Mouse (Mus musculus) hindbrain, embryonic 15.5 days (tissue): Measurements from ENCODE around the gene Glb1l3. TPM values are rescaled to one million over a fixed set of nuclear protein-coding genes. Genes with fewer than 3 reads are reported as not detected.
A peak's percentile ranks its signal among the peaks of the same experiment; 100 is the strongest.
"Not testable (repeated sequence)": the region's sequence is repeated elsewhere in the genome, so short reads cannot be mapped to it uniquely, and the experiment has no call there.

ENCODE experiments used
- ATAC-seq: fragments of 200-750 bp; cut with Nextera tagmentation; 2 replicates; pipeline ENCODE4 v1.8.0; 2017; ENCODE audit warnings: low read depth, moderate number of reproducible peaks, moderate TSS enrichment; ENCODE audit not compliant: low FRiP score
- H3K27ac ChIP-seq: fragments of 300-500 bp; sonication (generic); replicated peaks from 2 replicates; pipeline ENCODE4 v1.5.1; 2015; ENCODE audit warnings: mild to moderate bottlenecking, inconsistent platforms
- H3K27me3 ChIP-seq: fragments of 300-500 bp; sonication (generic); 2 replicates; pipeline ENCODE4 v1.6.1; 2015; ENCODE audit warnings: control low read depth, inconsistent platforms
- H3K36me3 ChIP-seq: fragments of 300-500 bp; sonication (generic); 2 replicates; pipeline ENCODE4 v1.6.1; 2015; ENCODE audit warnings: control low read depth, inconsistent platforms
- H3K4me1 ChIP-seq: fragments of 300-500 bp; sonication (generic); replicated peaks from 2 replicates; pipeline ENCODE4 v1.6.1; 2015; ENCODE audit warnings: control low read depth, inconsistent platforms
- H3K4me2 ChIP-seq: fragments of 300-500 bp; sonication (generic); 2 replicates; pipeline ENCODE4 v1.6.1; 2015; ENCODE audit warnings: moderate library complexity, mild to moderate bottlenecking, inconsistent platforms
- H3K4me3 ChIP-seq: fragments of 300-500 bp; sonication (generic); 2 replicates; pipeline ENCODE4 v1.5.1; 2015; ENCODE audit warnings: mild to moderate bottlenecking, inconsistent platforms
- H3K9ac ChIP-seq: fragments of 300-500 bp; sonication (generic); 2 replicates; pipeline ENCODE4 v1.6.1; 2015; ENCODE audit warnings: inconsistent platforms
- H3K9me3 ChIP-seq: fragments of 300-500 bp; sonication (generic); 2 replicates; pipeline ENCODE4 v1.6.1; 2016; ENCODE audit warnings: control low read depth, inconsistent platforms
- WGBS: fragments of 180-500 bp; shearing (Covaris S2); methylation state at CpG from one replicate; pipeline ENCODE4 v1.1.7; 2015; 5-methylcytosine and 5-hydroxymethylcytosine counted together
- polyA plus RNA-seq: library from polyadenylated mRNA; unstranded; fragments of >200 nt; fragmentation: Nextera tagmentation; extraction: Ambion mirVana; gene quantifications from 2 replicates; pipeline ENCODE4 v1.2.1, GENCODE M21; 2015

Glb1l3 gene
- polyA plus RNA-seq: not detected in 2 replicates

GRCm38 (mm10) chr9:26860751-26861150 is at the start of gene Glb1l3:
Gene Glb1l3, minus strand, starts transcription at chr9:26860890.
- 83% methylated on average over 5 of the region's 5 CpGs for WGBS
- no peak within 1 kb of the TSS for H3K4me2 ChIP-seq
- H3K4me3 ChIP-seq: no peak within 1 kb of the TSS
- H3K27ac ChIP-seq: no peak within 1 kb of the TSS
- no peaks in the 10 kb centered on the region for H3K27me3 ChIP-seq
- no peaks in the 10 kb centered on the region for H3K9me3 ChIP-seq
- no peak within 1 kb of the TSS for H3K9ac ChIP-seq
- no peaks in the 10 kb centered on the region for H3K4me1 ChIP-seq
- H3K36me3 ChIP-seq: no peaks in the 10 kb centered on the region
- ATAC-seq: no peak

- not testable (repeated sequence) for H3K27ac ChIP-seq, H3K4me2 ChIP-seq, H3K36me3 ChIP-seq, ATAC-seq, H3K9ac ChIP-seq, H3K4me1 ChIP-seq, H3K4me3 ChIP-seq, H3K9me3 ChIP-seq, H3K27me3 ChIP-seq
- 80% methylated on average over 7 of the region's 7 CpGs for WGBS
These were observed 9.2 kb upstream of the Glb1l3 start for GRCm38 (mm10) chr9:26869856-26870255.

GRCm38 (mm10) chr9:26831089-26831488 is 29.6 kb downstream of the Glb1l3 start:
- ATAC-seq: no peak
- no peak overlapping the region for H3K9ac ChIP-seq
- no peak overlapping the region for H3K4me2 ChIP-seq
- H3K9me3 ChIP-seq: no peaks in the 10 kb centered on the region
- H3K36me3 ChIP-seq: no peaks in the 10 kb centered on the region
- H3K27ac ChIP-seq: no peak overlapping the region
- H3K4me3 ChIP-seq: no peak overlapping the region
- no peaks in the 10 kb centered on the region for H3K4me1 ChIP-seq
- WGBS: 88% methylated on average over 3 of the region's 3 CpGs
- H3K27me3 ChIP-seq: no peaks in the 10 kb centered on the region

DNA sequence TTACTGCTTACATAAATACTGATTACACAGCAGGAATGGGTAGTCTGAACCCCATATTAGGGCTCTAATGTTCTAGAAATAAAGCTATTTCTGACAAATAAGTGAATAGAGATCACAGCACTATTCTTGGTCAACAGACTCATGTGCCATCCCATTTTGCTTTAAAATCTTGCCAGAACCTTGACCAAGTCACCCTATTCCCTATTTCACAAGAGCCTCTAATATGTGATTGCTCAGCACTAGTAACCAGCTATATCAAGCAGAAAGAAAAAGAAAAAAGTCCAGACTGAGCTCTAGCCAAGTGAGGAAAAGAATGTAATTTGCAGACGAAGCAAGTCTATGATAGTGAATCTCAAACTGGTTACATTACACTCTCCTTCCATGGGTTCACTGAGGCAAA is 40.7 kb downstream of the Glb1l3 start:
- Histone ChIP-seq H3K4me1 (no peaks in the 10 kb centered on the region), H3K4me3 (no peak overlapping the region), H3K4me2 (no peak overlapping the region), H3K27me3 (no peaks in the 10 kb centered on the region), H3K27ac (no peak overlapping the region), H3K9ac (no peak overlapping the region), H3K36me3 (no peaks in the 10 kb centered on the region), H3K9me3 (no peaks in the 10 kb centered on the region)
- WGBS: 79% methylated on average over 1 of the region's 1 CpGs
- no peak for ATAC-seq

DNA sequence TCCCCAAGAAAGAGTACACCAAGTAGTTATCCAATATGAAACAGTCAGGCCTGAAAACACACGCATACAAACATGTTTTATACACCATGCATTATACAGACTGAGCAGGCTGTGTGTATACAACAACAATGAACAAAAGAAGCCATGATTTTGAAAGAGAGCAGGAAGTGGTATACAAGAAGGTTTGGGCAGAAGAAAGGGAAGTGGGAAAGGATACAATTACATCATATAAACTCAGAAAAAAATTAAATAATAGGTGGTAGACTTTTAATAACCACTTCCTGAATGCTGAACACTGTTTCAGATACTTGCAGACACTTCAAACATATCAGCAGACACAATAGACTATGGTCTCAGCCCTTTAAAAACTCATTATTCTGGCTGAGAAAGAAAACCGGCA is 52.0 kb downstream of the Glb1l3 start:
- H3K27me3 ChIP-seq: no peaks in the 10 kb centered on the region
- no peaks in the 10 kb centered on the region for H3K9me3 ChIP-seq
- H3K4me1 ChIP-seq: peaks cover 9% of the 10 kb centered on the region
- no peak overlapping the region for H3K4me2 ChIP-seq
- H3K27ac ChIP-seq: no peak overlapping the region
- no peaks in the 10 kb centered on the region for H3K36me3 ChIP-seq
- 83% methylated on average over 2 of the region's 2 CpGs for WGBS
- no peak for ATAC-seq
- H3K4me3 ChIP-seq: no peak overlapping the region
- no peak overlapping the region for H3K9ac ChIP-seq

- ATAC-seq: peak; percentile 100
- peak within 1 kb of the TSS; percentile 59 for H3K4me3 ChIP-seq
- under 1% methylated on average over 33 of the region's 33 CpGs for WGBS
- H3K9me3 ChIP-seq: no peaks in the 10 kb centered on the region
- H3K36me3 ChIP-seq: no peaks in the 10 kb centered on the region
- peaks cover 9% of the 10 kb centered on the region for H3K4me1 ChIP-seq
- peak within 1 kb of the TSS; percentile 55; the same call in 1 of the 2 replicates for H3K27ac ChIP-seq
- no peaks in the 10 kb centered on the region for H3K27me3 ChIP-seq
- peak within 1 kb of the TSS; percentile 57 for H3K9ac ChIP-seq
- H3K4me2 ChIP-seq: peak within 1 kb of the TSS; percentile 95
These were observed 54.6 kb downstream of the Glb1l3 start, which contains the start of gene Glb1l2 for GRCm38 (mm10) chr9:26805935-26806666. Gene Glb1l2, minus strand, starts transcription at chr9:26806468.

DNA sequence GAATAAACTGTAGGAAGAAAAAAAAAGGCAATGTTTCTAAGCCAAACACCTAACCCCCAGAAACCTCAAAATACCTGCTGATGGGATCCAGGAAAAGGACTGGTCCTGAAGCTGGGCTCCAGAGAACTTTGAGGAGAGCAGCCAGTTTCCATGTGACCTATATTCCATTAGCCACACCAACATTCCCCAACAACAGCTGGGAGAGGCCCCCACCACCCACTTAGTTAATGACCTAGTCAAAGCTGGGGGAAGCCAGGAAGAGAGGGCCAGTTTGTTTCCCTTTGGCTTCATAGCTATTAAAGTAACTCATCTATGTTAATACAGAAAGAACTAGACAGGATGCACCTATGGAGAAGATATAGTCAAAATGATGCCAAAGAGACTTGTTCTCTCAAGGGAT is 56.4 kb downstream of the Glb1l3 start:
- H3K9ac ChIP-seq: no peak overlapping the region
- no peaks in the 10 kb centered on the region for H3K36me3 ChIP-seq
- no peak overlapping the region for H3K4me3 ChIP-seq
- peaks cover 9% of the 10 kb centered on the region for H3K4me1 ChIP-seq
- H3K9me3 ChIP-seq: no peaks in the 10 kb centered on the region
- H3K27me3 ChIP-seq: no peaks in the 10 kb centered on the region
- no peak for ATAC-seq
- H3K4me2 ChIP-seq: no peak overlapping the region
- H3K27ac ChIP-seq: no peak overlapping the region

- Histone ChIP-seq H3K4me1 (no peaks in the 10 kb centered on the region), H3K4me2 (no peak overlapping the region), H3K27ac (no peak overlapping the region), H3K9me3 (no peaks in the 10 kb centered on the region), H3K36me3 (no peaks in the 10 kb centered on the region), H3K9ac (no peak overlapping the region), H3K27me3 (no peaks in the 10 kb centered on the region), H3K4me3 (no peak overlapping the region)
- WGBS: 95% methylated on average over 2 of the region's 2 CpGs
- ATAC-seq: no peak
These were observed 60.3 kb downstream of the Glb1l3 start for GRCm38 (mm10) chr9:26800357-26800756.

DNA sequence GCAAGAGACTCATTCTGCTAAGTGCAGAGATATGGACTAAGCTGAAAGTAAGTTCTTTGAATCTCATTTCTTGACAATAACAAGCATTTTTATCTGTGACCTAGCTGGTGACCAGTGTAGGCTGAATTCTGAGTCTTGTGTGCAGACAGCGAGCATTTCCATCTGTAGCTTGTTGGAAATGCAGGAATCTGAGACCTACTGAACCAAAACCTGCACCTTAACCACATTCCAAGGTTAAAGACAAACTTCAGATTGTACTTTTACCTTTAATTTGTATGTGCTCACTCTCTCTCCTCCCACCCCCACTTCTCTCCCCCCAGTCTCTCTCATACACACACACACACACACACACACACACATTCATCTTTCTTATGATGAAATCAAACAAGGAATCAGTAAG is 62.0 kb downstream of the Glb1l3 start:
- WGBS: 94% methylated on average over 1 of the region's 1 CpGs

DNA sequence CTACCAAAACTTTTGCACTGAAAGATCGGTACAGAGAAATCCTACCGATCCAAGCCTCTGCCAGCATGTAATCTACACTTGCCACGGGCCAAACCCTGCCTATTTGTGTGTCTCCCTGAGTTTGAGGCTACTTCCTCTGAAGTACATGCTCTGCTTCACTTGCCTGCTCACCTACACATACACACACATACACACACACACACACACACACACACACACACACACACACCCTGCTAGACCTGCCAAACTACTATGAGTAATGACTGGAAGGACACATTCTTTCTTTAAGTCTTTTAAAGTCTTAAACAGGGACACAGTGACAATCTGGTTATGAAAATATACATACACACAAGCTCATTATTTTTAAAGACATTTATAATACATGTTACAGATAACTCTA is 62.5 kb downstream of the Glb1l3 start:
- ATAC-seq: no peak
- no peaks in the 10 kb centered on the region for H3K4me1 ChIP-seq
- H3K4me2 ChIP-seq: no peak overlapping the region
- no peaks in the 10 kb centered on the region for H3K36me3 ChIP-seq
- no peak overlapping the region for H3K27ac ChIP-seq
- H3K9ac ChIP-seq: no peak overlapping the region
- no peak overlapping the region for H3K4me3 ChIP-seq
- no peaks in the 10 kb centered on the region for H3K9me3 ChIP-seq
- no peaks in the 10 kb centered on the region for H3K27me3 ChIP-seq
- WGBS: 93% methylated on average over 3 of the region's 3 CpGs

More for the DNA sequence above, 62.0 kb downstream of the Glb1l3 start:
- no peaks in the 10 kb centered on the region for H3K36me3 ChIP-seq
- no peaks in the 10 kb centered on the region for H3K27me3 ChIP-seq
- H3K27ac ChIP-seq: no peak overlapping the region
- no peaks in the 10 kb centered on the region for H3K9me3 ChIP-seq
- no peak for ATAC-seq
- H3K4me2 ChIP-seq: no peak overlapping the region
- H3K4me1 ChIP-seq: no peaks in the 10 kb centered on the region
- no peak overlapping the region for H3K9ac ChIP-seq
- H3K4me3 ChIP-seq: no peak overlapping the region

- ATAC-seq: no peak
- H3K4me3 ChIP-seq: no peak overlapping the region
- no peaks in the 10 kb centered on the region for H3K27me3 ChIP-seq
- no peak overlapping the region for H3K9ac ChIP-seq
- no peaks in the 10 kb centered on the region for H3K4me1 ChIP-seq
- no peak overlapping the region for H3K4me2 ChIP-seq
- H3K36me3 ChIP-seq: no peaks in the 10 kb centered on the region
- no peak overlapping the region for H3K27ac ChIP-seq
- 68% methylated on average over 3 of the region's 3 CpGs for WGBS
- H3K9me3 ChIP-seq: no peaks in the 10 kb centered on the region
These were observed 67.9 kb downstream of the Glb1l3 start for GRCm38 (mm10) chr9:26792829-26793228.

- Histone ChIP-seq H3K36me3 (no peaks in the 10 kb centered on the region), H3K4me2 (no peak overlapping the region), H3K27me3 (no peaks in the 10 kb centered on the region), H3K27ac (no peak overlapping the region), H3K4me1 (no peaks in the 10 kb centered on the region), H3K4me3 (no peak overlapping the region), H3K9me3 (no peaks in the 10 kb centered on the region), H3K9ac (no peak overlapping the region)
- 0 out of 2 replicates have a peak, but pooled peaks have one; percentile 48 for ATAC-seq
- WGBS: 58% methylated on average over 7 of the region's 7 CpGs
These were observed 77.2 kb downstream of the Glb1l3 start for GRCm38 (mm10) chr9:26783414-26783975.
